Mouse (Mus musculus): ENCODE data around the gene Mlxipl. TPM values are rescaled to one million over a fixed set of nuclear protein-coding genes. Genes with fewer than 3 reads are reported as not detected.

The Mlxipl gene
- polyA plus RNA-seq, 1 experiment from 2014 or later = 18.7 TPM

- DNase-seq (ENCODE audit: low spot score) = no peak
- Histone ChIP-seq H3K4me2 (no peak overlapping the region), H3K9me3 (ENCODE audit: control insufficient read depth, low read length) (no peaks in the 10 kb centered on the region), H3K27me3 (replicated peaks; ENCODE audit: control insufficient read depth, insufficient read depth, low read length) (no peaks in the 10 kb centered on the region), H3K4me1 (replicated peaks; ENCODE audit: control insufficient read depth, insufficient read depth, low read length) (peaks cover 14% of the 10 kb centered on the region; the same call in 1 of the 2 replicates), H3K4me3 (ENCODE audit: low read depth, low read length) (no peak overlapping the region), H3K36me3 (ENCODE audit: control insufficient read depth, insufficient read depth, low read length) (no peaks in the 10 kb centered on the region), H3K27ac (ENCODE audit: low read depth, low read length) (no peak overlapping the region), H3K9ac (ENCODE audit: low read depth, low read length) (no peak overlapping the region)
- no peak for ATAC-seq (replicated peaks; ENCODE audit: low FRiP score)
- WGBS = 32% methylated on average over 4 of the region's 4 CpGs
Observed at GRCm38 (mm10) chr5:135144469-135144868, 54.8 kb downstream of the Mlxipl start.

GRCm38 (mm10) chr5:135145532-135145931 is 55.8 kb downstream of the Mlxipl start:
- Histone ChIP-seq H3K9ac (ENCODE audit: low read depth, low read length) (no peak overlapping the region), H3K4me2 (no peak overlapping the region), H3K9me3 (ENCODE audit: control insufficient read depth, low read length) (no peaks in the 10 kb centered on the region), H3K36me3 (ENCODE audit: control insufficient read depth, insufficient read depth, low read length) (no peaks in the 10 kb centered on the region), H3K27ac (ENCODE audit: low read depth, low read length) (no peak overlapping the region), H3K4me1 (replicated peaks; ENCODE audit: control insufficient read depth, insufficient read depth, low read length) (peaks cover 14% of the 10 kb centered on the region; the same call in 1 of the 2 replicates), H3K27me3 (replicated peaks; ENCODE audit: control insufficient read depth, insufficient read depth, low read length) (no peaks in the 10 kb centered on the region), H3K4me3 (ENCODE audit: low read depth, low read length) (no peak overlapping the region)
- no peak for ATAC-seq (replicated peaks; ENCODE audit: low FRiP score)
- 38% methylated on average over 3 of the region's 3 CpGs for WGBS
- DNase-seq (ENCODE audit: low spot score) = no peak

GRCm38 (mm10) chr5:135145955-135146354 is 56.3 kb downstream of the Mlxipl start:
- H3K9me3 ChIP-seq (ENCODE audit: control insufficient read depth, low read length) = no peaks in the 10 kb centered on the region
- ATAC-seq (replicated peaks; ENCODE audit: low FRiP score) = no peak
- H3K27ac ChIP-seq (ENCODE audit: low read depth, low read length) = no peak overlapping the region

DNA sequence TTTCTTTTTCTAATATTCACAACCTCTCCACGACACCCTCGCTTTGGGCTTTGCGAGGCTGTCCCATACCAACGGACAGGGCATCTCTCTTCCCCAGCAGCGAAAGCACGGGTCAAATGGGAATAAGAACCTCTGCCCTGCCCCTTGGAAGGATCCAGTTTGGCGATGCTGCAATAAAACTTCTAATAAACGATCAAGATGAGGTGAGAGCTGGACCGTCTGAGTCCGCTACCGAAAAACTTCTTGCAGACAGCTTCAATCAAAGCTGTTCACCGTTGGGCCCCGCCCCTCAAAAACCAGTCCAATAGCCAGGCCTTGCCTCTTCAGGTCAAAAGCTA is 59.0 kb downstream of the Mlxipl start:
- Histone ChIP-seq H3K36me3 (ENCODE audit: control insufficient read depth, insufficient read depth, low read length) (peaks cover 5% of the 10 kb centered on the region; the same call in 1 of the 2 replicates), H3K4me2 (peak overlapping the region; percentile 92), H3K4me1 (replicated peaks; ENCODE audit: control insufficient read depth, insufficient read depth, low read length) (peaks cover 17% of the 10 kb centered on the region), H3K27me3 (replicated peaks; ENCODE audit: control insufficient read depth, insufficient read depth, low read length) (no peaks in the 10 kb centered on the region), H3K9ac (ENCODE audit: low read depth, low read length) (peak overlapping the region; percentile 32; the same call in 1 of the 2 replicates), H3K27ac (ENCODE audit: low read depth, low read length) (peak overlapping the region; percentile 98; the same call in 1 of the 2 replicates), H3K9me3 (ENCODE audit: control insufficient read depth, low read length) (no peaks in the 10 kb centered on the region), H3K4me3 (ENCODE audit: low read depth, low read length) (peak overlapping the region; percentile 90)
- ATAC-seq (replicated peaks; ENCODE audit: low FRiP score) (no peak), DNase-seq (ENCODE audit: low spot score) (no peak)
- WGBS = 1% methylated on average over 13 of the region's 13 CpGs

More at GRCm38 (mm10) chr5:135145955-135146354, 56.3 kb downstream of the Mlxipl start:
- Histone ChIP-seq H3K36me3 (ENCODE audit: control insufficient read depth, insufficient read depth, low read length) (no peaks in the 10 kb centered on the region), H3K4me1 (replicated peaks; ENCODE audit: control insufficient read depth, insufficient read depth, low read length) (peaks cover 15% of the 10 kb centered on the region), H3K9ac (ENCODE audit: low read depth, low read length) (no peak overlapping the region), H3K4me2 (no peak overlapping the region), H3K4me3 (ENCODE audit: low read depth, low read length) (no peak overlapping the region), H3K27me3 (replicated peaks; ENCODE audit: control insufficient read depth, insufficient read depth, low read length) (no peaks in the 10 kb centered on the region)
- no peak for DNase-seq (ENCODE audit: low spot score)

DNA sequence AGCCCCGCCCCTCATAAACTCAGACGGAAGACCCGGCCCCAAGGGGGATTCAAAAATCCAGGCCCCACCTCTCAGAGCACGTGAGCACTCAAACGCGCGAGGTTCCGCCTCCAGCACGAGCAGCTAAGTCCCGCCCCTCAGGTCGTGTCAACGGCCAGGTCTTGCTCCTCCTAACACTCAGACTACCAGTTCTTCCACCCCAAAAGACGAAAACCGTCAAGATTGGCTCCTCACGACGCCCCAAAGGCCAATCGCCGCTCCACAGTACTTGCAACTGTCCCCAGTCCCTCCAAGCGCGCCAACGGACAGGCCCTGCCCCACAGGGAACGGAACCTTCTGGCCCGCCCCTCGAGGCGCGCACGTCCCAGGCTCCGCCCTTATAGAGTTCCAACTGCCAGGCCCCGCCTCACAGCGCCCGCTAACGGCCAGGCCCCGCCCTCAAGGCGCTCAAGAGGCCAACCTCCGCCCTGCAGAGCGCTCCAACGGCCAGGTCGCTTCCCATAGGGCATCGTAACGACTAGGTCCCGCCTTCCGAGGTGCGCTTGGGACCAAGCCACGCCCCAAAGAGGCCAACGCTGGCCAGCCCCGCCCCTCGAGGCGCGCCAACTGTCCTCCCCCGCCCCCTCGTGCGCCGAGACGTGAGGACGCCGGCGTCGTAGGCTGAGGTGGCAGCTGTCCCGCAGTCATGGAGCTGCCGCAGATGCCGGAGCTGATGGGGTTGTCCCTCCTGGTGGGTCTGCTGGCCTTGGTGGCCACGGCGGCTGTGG is 59.5 kb downstream of the Mlxipl start, which contains the start of gene Tbl2:
Gene Tbl2, plus strand, starts transcription at position 605 of the 767 bp plus-strand sequence.
- Histone ChIP-seq H3K36me3 (ENCODE audit: control insufficient read depth, insufficient read depth, low read length) (peaks cover 7% of the 10 kb centered on the region), H3K4me2 (peak within 1 kb of the TSS; percentile 92), H3K27ac (ENCODE audit: low read depth, low read length) (peak within 1 kb of the TSS; percentile 98), H3K9ac (ENCODE audit: low read depth, low read length) (peak within 1 kb of the TSS; percentile 90), H3K9me3 (ENCODE audit: control insufficient read depth, low read length) (no peaks in the 10 kb centered on the region), H3K4me3 (ENCODE audit: low read depth, low read length) (peak within 1 kb of the TSS; percentile 90), H3K27me3 (replicated peaks; ENCODE audit: control insufficient read depth, insufficient read depth, low read length) (no peaks in the 10 kb centered on the region), H3K4me1 (replicated peaks; ENCODE audit: control insufficient read depth, insufficient read depth, low read length) (peaks cover 13% of the 10 kb centered on the region)
- ATAC-seq (replicated peaks; ENCODE audit: low FRiP score) (peak; percentile 97), DNase-seq (ENCODE audit: low spot score) (peak; percentile 100)
- under 1% methylated on average over 63 of the region's 63 CpGs for WGBS

GRCm38 (mm10) chr5:135149820-135150178 is 60.1 kb downstream of the Mlxipl start:
- Histone ChIP-seq H3K9ac (ENCODE audit: low read depth, low read length) (peak overlapping the region; percentile 90), H3K36me3 (ENCODE audit: control insufficient read depth, insufficient read depth, low read length) (peaks cover 11% of the 10 kb centered on the region), H3K4me3 (ENCODE audit: low read depth, low read length) (peak overlapping the region; percentile 90), H3K9me3 (ENCODE audit: control insufficient read depth, low read length) (no peaks in the 10 kb centered on the region), H3K4me2 (peak overlapping the region; percentile 92), H3K4me1 (replicated peaks; ENCODE audit: control insufficient read depth, insufficient read depth, low read length) (peaks cover 13% of the 10 kb centered on the region), H3K27me3 (replicated peaks; ENCODE audit: control insufficient read depth, insufficient read depth, low read length) (no peaks in the 10 kb centered on the region), H3K27ac (ENCODE audit: low read depth, low read length) (peak overlapping the region; percentile 98)
- WGBS = under 1% methylated on average over 23 of the region's 23 CpGs
- DNase-seq (ENCODE audit: low spot score) = no peak
- no peak; the same call in 1 of the 2 replicates for ATAC-seq (replicated peaks; ENCODE audit: low FRiP score)

GRCm38 (mm10) chr5:135156496-135156895 is 66.8 kb downstream of the Mlxipl start:
- Histone ChIP-seq H3K27ac (ENCODE audit: low read depth, low read length) (no peak overlapping the region), H3K4me3 (ENCODE audit: low read depth, low read length) (no peak overlapping the region), H3K9me3 (ENCODE audit: control insufficient read depth, low read length) (no peaks in the 10 kb centered on the region), H3K27me3 (replicated peaks; ENCODE audit: control insufficient read depth, insufficient read depth, low read length) (no peaks in the 10 kb centered on the region), H3K4me1 (replicated peaks; ENCODE audit: control insufficient read depth, insufficient read depth, low read length) (no peaks in the 10 kb centered on the region), H3K9ac (ENCODE audit: low read depth, low read length) (no peak overlapping the region), H3K4me2 (no peak overlapping the region), H3K36me3 (ENCODE audit: control insufficient read depth, insufficient read depth, low read length) (peaks cover 57% of the 10 kb centered on the region)
- ATAC-seq (replicated peaks; ENCODE audit: low FRiP score) (no peak), DNase-seq (ENCODE audit: low spot score) (no peak)
- 93% methylated on average over 4 of the region's 4 CpGs for WGBS

DNA sequence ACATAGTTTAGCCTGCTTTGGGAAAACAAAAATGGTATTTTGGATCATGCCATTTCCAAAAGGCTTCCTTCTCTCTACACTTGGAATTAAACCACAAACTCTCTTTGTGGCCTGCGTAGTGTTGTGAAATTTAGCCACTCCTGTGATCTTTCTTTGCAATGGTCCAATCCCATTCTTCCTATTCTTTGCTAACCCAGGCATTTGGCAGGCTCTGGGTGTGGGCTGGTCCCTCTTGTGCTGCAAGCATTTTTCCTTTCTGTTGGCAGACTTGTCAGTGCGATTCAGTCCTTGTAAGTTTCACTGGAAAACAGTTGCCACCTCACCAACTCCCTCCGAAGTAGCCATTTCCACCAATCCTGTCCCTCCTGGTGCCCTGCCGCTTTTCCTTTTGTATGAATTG is 71.5 kb downstream of the Mlxipl start:
- Histone ChIP-seq H3K9ac (ENCODE audit: low read depth, low read length) (no peak overlapping the region), H3K4me2 (no peak overlapping the region), H3K4me3 (ENCODE audit: low read depth, low read length) (no peak overlapping the region), H3K27me3 (replicated peaks; ENCODE audit: control insufficient read depth, insufficient read depth, low read length) (no peaks in the 10 kb centered on the region), H3K4me1 (replicated peaks; ENCODE audit: control insufficient read depth, insufficient read depth, low read length) (no peaks in the 10 kb centered on the region), H3K9me3 (ENCODE audit: control insufficient read depth, low read length) (no peaks in the 10 kb centered on the region), H3K27ac (ENCODE audit: low read depth, low read length) (no peak overlapping the region), H3K36me3 (ENCODE audit: control insufficient read depth, insufficient read depth, low read length) (peaks cover 44% of the 10 kb centered on the region)
- no peak for ATAC-seq (replicated peaks; ENCODE audit: low FRiP score)
- no peak for DNase-seq (ENCODE audit: low spot score)
- WGBS = 93% methylated on average over 4 of the region's 4 CpGs

- Histone ChIP-seq H3K4me2 (no peak overlapping the region), H3K27me3 (replicated peaks; ENCODE audit: control insufficient read depth, insufficient read depth, low read length) (no peaks in the 10 kb centered on the region), H3K9ac (ENCODE audit: low read depth, low read length) (no peak overlapping the region), H3K4me3 (ENCODE audit: low read depth, low read length) (no peak overlapping the region), H3K9me3 (ENCODE audit: control insufficient read depth, low read length) (no peaks in the 10 kb centered on the region), H3K27ac (ENCODE audit: low read depth, low read length) (no peak overlapping the region), H3K36me3 (ENCODE audit: control insufficient read depth, insufficient read depth, low read length) (peaks cover 40% of the 10 kb centered on the region), H3K4me1 (replicated peaks; ENCODE audit: control insufficient read depth, insufficient read depth, low read length) (no peaks in the 10 kb centered on the region)
- DNase-seq (ENCODE audit: low spot score) (no peak), ATAC-seq (replicated peaks; ENCODE audit: low FRiP score) (no peak)
- WGBS = 76% methylated on average over 7 of the region's 7 CpGs
Observed at GRCm38 (mm10) chr5:135161650-135162049, 72.0 kb downstream of the Mlxipl start.
